Mouse (Mus musculus) C2C12 (cell line): ENCODE data around the gene Ahdc1. TPM values are rescaled to one million over a fixed set of nuclear protein-coding genes. Genes with fewer than 3 reads are reported as not detected.

Source experiments
- H3K27me3 ChIP-seq: one replicate; pipeline ENCODE4 v1.6.1; 2011; ENCODE audit not compliant: control insufficient read depth, insufficient read depth, insufficient read length
- H3K36me3 ChIP-seq: one replicate; pipeline ENCODE4 v1.6.1; 2011; ENCODE audit not compliant: control insufficient read depth, insufficient read depth
- H3K4me3 ChIP-seq: one replicate; pipeline ENCODE4 v1.5.1; 2011; ENCODE audit warnings: mild to moderate bottlenecking, control low read depth; ENCODE audit not compliant: poor library complexity, insufficient read depth, severe bottlenecking
- H3K79me2 ChIP-seq: one replicate; pipeline ENCODE4 v1.6.1; 2011; ENCODE audit not compliant: control insufficient read depth, insufficient read depth
- H3K79me3 ChIP-seq: one replicate; pipeline ENCODE4 v1.6.1; 2011; ENCODE audit warnings: low read depth, control low read depth
- H3ac ChIP-seq: one replicate; pipeline ENCODE3; 2011; ENCODE audit warnings: low read depth; ENCODE audit not compliant: control insufficient read depth, insufficient read length
- CEBPB ChIP-seq: IDR thresholded peaks from one replicate; pipeline ENCODE4 v1.6.1; 2011; ENCODE audit warnings: low read depth, mild to moderate bottlenecking, control low read depth, moderate library complexity
- CTCF ChIP-seq: IDR thresholded peaks from one replicate; pipeline ENCODE4 v1.5.1; 2011; ENCODE audit not compliant: control insufficient read depth, insufficient read depth, insufficient read length
- FOSL1 ChIP-seq: IDR thresholded peaks from one replicate; pipeline ENCODE4 v1.8.0; 2011; ENCODE audit warnings: mild to moderate bottlenecking, low read length; ENCODE audit not compliant: poor library complexity, insufficient read depth, severe bottlenecking
- MAX ChIP-seq: IDR thresholded peaks from one replicate; pipeline ENCODE4 v1.6.1; 2011; ENCODE audit warnings: mild to moderate bottlenecking, control low read depth
- MYOD1 ChIP-seq: IDR thresholded peaks from one replicate; pipeline ENCODE4 v1.6.1; 2011; ENCODE audit warnings: low read depth; ENCODE audit not compliant: control insufficient read depth, insufficient read length
- MYOG ChIP-seq: IDR thresholded peaks from one replicate; pipeline ENCODE4 v1.6.1; 2011; ENCODE audit not compliant: control insufficient read depth, insufficient read length; ENCODE audit errors: extremely low read depth
- USF1 ChIP-seq: IDR thresholded peaks from one replicate; pipeline ENCODE4 v1.6.1; 2011; ENCODE audit warnings: low read depth, mild to moderate bottlenecking, control low read depth, moderate library complexity
- polyA plus RNA-seq: library from polyadenylated mRNA; unstranded; fragments of >200 nt; fragmentation: generic; extraction: Trizol; gene quantifications from one replicate; pipeline ENCODE4 v1.2.1, GENCODE M21; 2012; ENCODE audit warnings: missing spikeins

Ahdc1 gene
- polyA plus RNA-seq, 1 experiment = 27.9 TPM

- peaks cover 99% of the 10 kb centered on the region for H3K79me2 ChIP-seq
- no peak overlapping the region for H3ac ChIP-seq
- no peak overlapping the region for H3K4me3 ChIP-seq
- peaks cover 3% of the 10 kb centered on the region for H3K36me3 ChIP-seq
- peaks cover 51% of the 10 kb centered on the region for H3K79me3 ChIP-seq
- H3K27me3 ChIP-seq = no peaks in the 10 kb centered on the region
- TF ChIP-seq USF1 (no peak), MYOD1 (no peak), MYOG (no peak), CEBPB (no peak), FOSL1 (no peak), MAX (no peak), CTCF (no peak)
These were observed 34.9 kb downstream of the Ahdc1 start for GRCm38 (mm10) chr4:133045771-133046474.

- Histone ChIP-seq H3K4me3 (no peak overlapping the region), H3K79me3 (peaks cover 48% of the 10 kb centered on the region), H3K27me3 (no peaks in the 10 kb centered on the region), H3K79me2 (peaks cover 99% of the 10 kb centered on the region), H3ac (no peak overlapping the region), H3K36me3 (peaks cover 3% of the 10 kb centered on the region)
- TF ChIP-seq MYOG = no peak
- no peak for TF ChIP-seq FOSL1
- TF ChIP-seq MYOD1 = no peak
- TF ChIP-seq USF1 = no peak
- TF ChIP-seq CEBPB = no peak
- no peak for TF ChIP-seq CTCF
- no peak for TF ChIP-seq MAX
These were observed 35.8 kb downstream of the Ahdc1 start for GRCm38 (mm10) chr4:133046691-133047352.

GRCm38 (mm10) chr4:133047353-133048105, 36.5 kb downstream of the Ahdc1 start:
- no peaks in the 10 kb centered on the region for H3K27me3 ChIP-seq
- peaks cover 3% of the 10 kb centered on the region for H3K36me3 ChIP-seq
- TF ChIP-seq CEBPB (no peak), FOSL1 (no peak), MYOD1 (no peak), USF1 (no peak)
- H3K79me3 ChIP-seq = peaks cover 46% of the 10 kb centered on the region
- no peak overlapping the region for H3ac ChIP-seq
- no peak overlapping the region for H3K4me3 ChIP-seq
- peaks cover 99% of the 10 kb centered on the region for H3K79me2 ChIP-seq

- Histone ChIP-seq H3K79me2 (peaks cover 99% of the 10 kb centered on the region), H3K79me3 (peaks cover 40% of the 10 kb centered on the region), H3K36me3 (peaks cover 3% of the 10 kb centered on the region), H3K27me3 (no peaks in the 10 kb centered on the region), H3ac (no peak overlapping the region), H3K4me3 (no peak overlapping the region)
- TF ChIP-seq CTCF = no peak
- TF ChIP-seq USF1 = no peak
- no peak for TF ChIP-seq CEBPB
- no peak for TF ChIP-seq MAX
- TF ChIP-seq MYOG = no peak
- no peak for TF ChIP-seq FOSL1
- no peak for TF ChIP-seq MYOD1
These were observed 38.2 kb downstream of the Ahdc1 start for GRCm38 (mm10) chr4:133049071-133049920.
